Mouse (Mus musculus) NIH3T3 (cell line): Measurements from ENCODE around the gene Olfr1402.

Source experiments
- DNase-seq: peaks from one replicate; pipeline ENCODE4 v3.0.0-alpha.2; 2012; ENCODE audit warnings: low read depth

Olfr1402 gene

GRCm38 (mm10) chr3:97421920-97422319, at the start of gene Olfr1402:
TSS of gene Olfr1402 (minus strand) at chr3:97422020.
- DNase-seq = no peak

DNA sequence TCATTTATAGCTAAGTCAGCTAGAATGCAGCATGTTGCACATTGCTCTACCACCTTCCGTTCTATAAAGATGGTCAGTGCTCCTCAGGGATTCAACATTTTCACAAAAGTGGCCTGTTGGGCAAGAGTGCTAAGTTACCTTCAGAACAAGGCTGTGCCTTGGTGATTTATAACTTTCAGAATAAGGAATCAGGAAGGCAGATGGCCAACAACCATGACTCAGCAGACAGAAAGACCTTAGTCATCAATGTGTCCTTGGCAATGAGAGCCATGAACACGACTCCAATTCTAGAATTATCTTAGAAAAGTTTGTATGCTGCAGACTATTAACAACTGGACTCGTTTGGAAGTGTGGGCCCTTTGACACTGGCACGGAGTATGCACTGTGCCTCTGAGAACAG, 33.5 kb upstream of the Olfr1402 start:
- peak; percentile 76 for DNase-seq

DNA sequence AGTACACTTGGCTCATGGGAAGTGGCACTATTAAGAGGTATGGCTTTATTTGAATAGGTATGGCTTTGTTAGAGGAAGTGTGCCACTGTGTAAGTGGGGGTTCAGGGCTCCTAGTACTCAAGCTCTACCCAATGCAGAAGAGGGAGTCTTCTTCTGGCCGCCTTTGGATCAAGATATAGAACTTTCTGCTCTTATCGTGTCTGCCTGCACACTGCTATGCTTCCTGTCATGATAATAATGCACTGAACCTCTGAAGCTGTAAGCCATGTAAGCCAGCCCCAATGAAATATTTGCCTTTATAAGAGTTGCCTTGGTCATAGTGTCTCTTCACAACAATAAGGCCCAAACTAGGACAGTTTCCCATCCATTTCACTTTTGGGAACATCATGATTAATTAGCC, 16.8 kb upstream of the Olfr1402 start:
- no peak for DNase-seq

GRCm38 (mm10) chr3:97394289-97394688, 27.5 kb downstream of the Olfr1402 start:
- DNase-seq = peak; percentile 67

DNA sequence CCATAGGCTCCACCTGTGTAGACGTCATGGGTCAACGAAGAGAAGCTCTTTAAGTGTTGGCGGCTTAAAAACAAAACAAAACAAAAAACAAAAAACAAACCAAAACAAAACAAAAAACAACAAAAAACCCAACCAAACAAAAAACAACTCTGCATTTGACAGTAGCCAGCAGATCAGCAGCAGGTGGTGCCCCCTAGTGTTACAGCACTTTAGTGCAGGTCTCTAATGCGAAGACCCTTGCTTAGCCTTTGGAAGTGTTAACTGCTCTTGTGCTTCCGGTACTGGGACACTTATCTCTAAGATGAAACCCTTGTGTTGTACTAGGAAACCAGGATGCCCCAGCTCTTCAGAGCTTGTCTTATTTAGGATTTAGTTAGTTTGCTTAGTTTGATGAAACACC, 28.7 kb downstream of the Olfr1402 start:
- peak; percentile 24 for DNase-seq

GRCm38 (mm10) chr3:97370382-97370781, 51.4 kb downstream of the Olfr1402 start:
- DNase-seq = no peak

DNA sequence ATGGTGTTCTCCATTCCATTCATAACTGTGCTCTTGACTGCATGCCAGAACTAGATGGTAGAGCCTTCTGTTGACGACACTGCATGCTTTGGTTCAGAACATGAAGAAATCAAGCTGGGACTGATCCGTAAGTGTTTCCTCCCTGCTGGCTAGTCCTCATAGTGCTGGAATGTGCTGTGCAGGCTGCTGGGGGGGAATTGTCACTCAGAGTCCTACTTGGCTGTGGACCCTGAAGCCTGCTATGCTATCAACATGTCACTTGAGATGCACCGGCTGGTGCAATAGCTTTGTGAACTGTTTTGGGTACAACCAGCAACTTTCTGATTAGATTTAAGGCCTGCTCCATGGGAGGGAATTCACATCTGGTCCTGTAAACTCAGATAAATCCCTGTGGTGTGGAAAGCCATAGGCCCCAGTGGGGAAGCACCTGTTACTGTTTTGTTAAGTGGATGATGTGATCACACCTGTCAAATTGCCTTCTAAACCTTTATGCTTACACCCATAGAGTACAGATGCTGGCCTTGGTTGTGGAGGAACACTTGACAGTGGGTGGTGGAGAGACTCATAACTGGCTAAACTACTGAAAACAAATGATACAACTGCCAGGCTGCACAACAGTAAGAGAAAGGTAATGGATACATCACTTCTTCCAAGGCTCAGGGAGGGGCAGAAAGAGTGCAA, 58.3 kb downstream of the Olfr1402 start:
- DNase-seq = peak; percentile 25

DNA sequence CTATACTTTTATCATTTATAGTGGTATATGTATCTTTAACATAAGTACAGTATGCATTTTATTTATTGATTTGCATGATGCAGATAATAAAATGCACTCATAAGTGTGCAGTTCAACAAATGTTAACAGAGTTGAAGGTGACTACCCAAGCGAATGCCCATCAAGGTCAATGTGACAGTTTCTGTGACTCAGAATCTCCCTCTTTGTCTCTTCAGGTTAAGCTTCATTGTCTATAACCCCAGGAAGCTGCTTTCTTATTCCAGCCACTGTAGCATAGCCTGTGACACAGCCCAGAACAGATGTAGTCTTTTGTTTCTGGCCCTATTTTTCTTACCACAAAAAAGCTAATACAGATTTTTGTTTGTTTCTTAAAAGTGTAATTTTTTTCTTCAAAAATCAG, 63.4 kb downstream of the Olfr1402 start:
- DNase-seq = no peak
